Mouse (Mus musculus): ENCODE measurements around the gene Smg6. TPM values are rescaled to one million over a fixed set of nuclear protein-coding genes. Genes with fewer than 3 reads are reported as not detected.

The Smg6 gene
- 16.0 and 17.9 TPM in 2 replicates for polyA plus RNA-seq (2014; fragmentation: Nextera tagmentation; extraction: Ambion mirVana)

GRCm38 (mm10) chr11:74925577-74926387 lies at the start of gene Smg6, which contains the start of gene Srr:
Smg6 (plus strand) TSS chr11:74925823.
Srr (minus strand) TSS chr11:74925948.
- H3K27ac ChIP-seq (ENCODE audit: low read depth, low read length): peak within 1 kb of the TSS; percentile 96
- peaks cover 14% of the 10 kb centered on the region for H3K4me1 ChIP-seq (ENCODE audit: control insufficient read depth, insufficient read depth, low read length)
- H3K4me2 ChIP-seq: peak within 1 kb of the TSS; percentile 71
- peak within 1 kb of the TSS; percentile 78 for H3K9ac ChIP-seq (ENCODE audit: low read length)
- H3K4me3 ChIP-seq (ENCODE audit: low read depth, low read length): peak within 1 kb of the TSS; percentile 91
- no peaks in the 10 kb centered on the region for H3K9me3 ChIP-seq (ENCODE audit: control insufficient read depth, low read length)
- ATAC-seq (ENCODE audit: low FRiP score) (peak; percentile 97), DNase-seq (ENCODE audit: low spot score, missing footprints) (peak; percentile 99)
- no peaks in the 10 kb centered on the region for H3K27me3 ChIP-seq (ENCODE audit: control insufficient read depth, insufficient read depth, low read length)
- under 1% methylated on average over 77 of the region's 88 CpGs for WGBS
- H3K36me3 ChIP-seq (ENCODE audit: control insufficient read depth, insufficient read depth, low read length): peaks cover 5% of the 10 kb centered on the region; the same call in 1 of the 2 replicates

- WGBS: 1% methylated on average over 9 of the region's 9 CpGs
- H3K4me1 ChIP-seq (ENCODE audit: control insufficient read depth, insufficient read depth, low read length): peaks cover 7% of the 10 kb centered on the region; the same call in 1 of the 2 replicates
- H3K9me3 ChIP-seq (ENCODE audit: control insufficient read depth, low read length): no peaks in the 10 kb centered on the region
- DNase-seq (ENCODE audit: low spot score, missing footprints) (no peak), ATAC-seq (ENCODE audit: low FRiP score) (peak; percentile 93)
- peak overlapping the region; percentile 35; the same call in 1 of the 2 replicates for H3K27ac ChIP-seq (ENCODE audit: low read depth, low read length)
- H3K9ac ChIP-seq (ENCODE audit: low read length): no peak overlapping the region
- no peak overlapping the region for H3K4me3 ChIP-seq (ENCODE audit: low read depth, low read length)
- H3K36me3 ChIP-seq (ENCODE audit: control insufficient read depth, insufficient read depth, low read length): no peaks in the 10 kb centered on the region
- no peak overlapping the region for H3K4me2 ChIP-seq
- H3K27me3 ChIP-seq (ENCODE audit: control insufficient read depth, insufficient read depth, low read length): no peaks in the 10 kb centered on the region
Measured at GRCm38 (mm10) chr11:74876801-74877200, 48.8 kb upstream of the Smg6 start.

- H3K27me3 ChIP-seq (ENCODE audit: control insufficient read depth, insufficient read depth, low read length): no peaks in the 10 kb centered on the region
- no peak overlapping the region for H3K27ac ChIP-seq (ENCODE audit: low read depth, low read length)
- H3K9ac ChIP-seq (ENCODE audit: low read length): no peak overlapping the region
- no peaks in the 10 kb centered on the region for H3K9me3 ChIP-seq (ENCODE audit: control insufficient read depth, low read length)
- no peaks in the 10 kb centered on the region for H3K36me3 ChIP-seq (ENCODE audit: control insufficient read depth, insufficient read depth, low read length)
- H3K4me3 ChIP-seq (ENCODE audit: low read depth, low read length): no peak overlapping the region
- H3K4me1 ChIP-seq (ENCODE audit: control insufficient read depth, insufficient read depth, low read length): peaks cover 7% of the 10 kb centered on the region; the same call in 1 of the 2 replicates
- no peak overlapping the region for H3K4me2 ChIP-seq
- DNase-seq (ENCODE audit: low spot score, missing footprints) (no peak), ATAC-seq (ENCODE audit: low FRiP score) (no peak)
- WGBS: 90% methylated on average over 9 of the region's 9 CpGs
Measured at GRCm38 (mm10) chr11:74880999-74881398, 44.6 kb upstream of the Smg6 start.

- H3K27ac ChIP-seq (ENCODE audit: low read depth, low read length): no peak overlapping the region
Measured at GRCm38 (mm10) chr11:74881979-74882378, 43.6 kb upstream of the Smg6 start.

GRCm38 (mm10) chr11:74883098-74883497 lies 42.5 kb upstream of the Smg6 start:
- H3K4me1 ChIP-seq (ENCODE audit: control insufficient read depth, insufficient read depth, low read length): no peaks in the 10 kb centered on the region
- ATAC-seq (ENCODE audit: low FRiP score) (no peak), DNase-seq (ENCODE audit: low spot score, missing footprints) (no peak)
- 93% methylated on average over 10 of the region's 10 CpGs for WGBS
- H3K27ac ChIP-seq (ENCODE audit: low read depth, low read length): no peak overlapping the region
- H3K27me3 ChIP-seq (ENCODE audit: control insufficient read depth, insufficient read depth, low read length): no peaks in the 10 kb centered on the region
- H3K9me3 ChIP-seq (ENCODE audit: control insufficient read depth, low read length): no peaks in the 10 kb centered on the region
- H3K4me3 ChIP-seq (ENCODE audit: low read depth, low read length): no peak overlapping the region
- H3K36me3 ChIP-seq (ENCODE audit: control insufficient read depth, insufficient read depth, low read length): no peaks in the 10 kb centered on the region
- no peak overlapping the region for H3K4me2 ChIP-seq
- H3K9ac ChIP-seq (ENCODE audit: low read length): no peak overlapping the region

More at GRCm38 (mm10) chr11:74881979-74882378, 43.6 kb upstream of the Smg6 start:
- H3K4me2 ChIP-seq: no peak overlapping the region
- no peak for ATAC-seq (ENCODE audit: low FRiP score)
- H3K4me3 ChIP-seq (ENCODE audit: low read depth, low read length): no peak overlapping the region
- H3K36me3 ChIP-seq (ENCODE audit: control insufficient read depth, insufficient read depth, low read length): no peaks in the 10 kb centered on the region
- WGBS: 80% methylated on average over 14 of the region's 14 CpGs
- no peaks in the 10 kb centered on the region for H3K9me3 ChIP-seq (ENCODE audit: control insufficient read depth, low read length)
- H3K9ac ChIP-seq (ENCODE audit: low read length): no peak overlapping the region
- no peak for DNase-seq (ENCODE audit: low spot score, missing footprints)
- peaks cover under 1% of the 10 kb centered on the region; the same call in 1 of the 2 replicates for H3K4me1 ChIP-seq (ENCODE audit: control insufficient read depth, insufficient read depth, low read length)
- H3K27me3 ChIP-seq (ENCODE audit: control insufficient read depth, insufficient read depth, low read length): no peaks in the 10 kb centered on the region

- Histone ChIP-seq H3K9ac (ENCODE audit: low read length) (no peak overlapping the region), H3K9me3 (ENCODE audit: control insufficient read depth, low read length) (no peaks in the 10 kb centered on the region), H3K27ac (ENCODE audit: low read depth, low read length) (no peak overlapping the region), H3K4me1 (ENCODE audit: control insufficient read depth, insufficient read depth, low read length) (peaks cover 6% of the 10 kb centered on the region), H3K4me3 (ENCODE audit: low read depth, low read length) (no peak overlapping the region), H3K36me3 (ENCODE audit: control insufficient read depth, insufficient read depth, low read length) (no peaks in the 10 kb centered on the region; the same call in 1 of the 2 replicates), H3K4me2 (no peak overlapping the region), H3K27me3 (ENCODE audit: control insufficient read depth, insufficient read depth, low read length) (no peaks in the 10 kb centered on the region)
- WGBS: 87% methylated on average over 4 of the region's 4 CpGs
- no peak for ATAC-seq (ENCODE audit: low FRiP score)
- DNase-seq (ENCODE audit: low spot score, missing footprints): no peak
Measured at GRCm38 (mm10) chr11:74894619-74895018, 31.0 kb upstream of the Smg6 start.

- under 1% methylated on average over 43 of the region's 55 CpGs for WGBS
- DNase-seq (ENCODE audit: low spot score, missing footprints): peak; percentile 96
- ATAC-seq (ENCODE audit: low FRiP score): peak; percentile 71
Measured at GRCm38 (mm10) chr11:74895980-74896900, 29.4 kb upstream of the Smg6 start.

GRCm38 (mm10) chr11:74896901-74897677 lies 28.5 kb upstream of the Smg6 start, which contains the start of gene Sgsm2:
Sgsm2 (minus strand) TSS chr11:74897060.
- DNase-seq (ENCODE audit: low spot score, missing footprints): peak; percentile 98
- H3K36me3 ChIP-seq (ENCODE audit: control insufficient read depth, insufficient read depth, low read length): peaks cover 13% of the 10 kb centered on the region
- H3K27me3 ChIP-seq (ENCODE audit: control insufficient read depth, insufficient read depth, low read length): no peaks in the 10 kb centered on the region
- no peaks in the 10 kb centered on the region for H3K9me3 ChIP-seq (ENCODE audit: control insufficient read depth, low read length)
- WGBS: under 1% methylated on average over 61 of the region's 74 CpGs
- peak within 1 kb of the TSS; percentile 89 for H3K4me2 ChIP-seq
- peak within 1 kb of the TSS; percentile 64 for H3K27ac ChIP-seq (ENCODE audit: low read depth, low read length)
- peak within 1 kb of the TSS; percentile 85 for H3K4me3 ChIP-seq (ENCODE audit: low read depth, low read length)
- H3K9ac ChIP-seq (ENCODE audit: low read length): peak within 1 kb of the TSS; percentile 83
- peaks cover 6% of the 10 kb centered on the region for H3K4me1 ChIP-seq (ENCODE audit: control insufficient read depth, insufficient read depth, low read length)
- ATAC-seq (ENCODE audit: low FRiP score): peak; percentile 86

More at GRCm38 (mm10) chr11:74895980-74896900, 29.4 kb upstream of the Smg6 start:
- Histone ChIP-seq H3K27me3 (ENCODE audit: control insufficient read depth, insufficient read depth, low read length) (no peaks in the 10 kb centered on the region), H3K9me3 (ENCODE audit: control insufficient read depth, low read length) (no peaks in the 10 kb centered on the region), H3K4me2 (peak overlapping the region; percentile 89), H3K4me3 (ENCODE audit: low read depth, low read length) (peak overlapping the region; percentile 85), H3K27ac (ENCODE audit: low read depth, low read length) (peak overlapping the region; percentile 64), H3K36me3 (ENCODE audit: control insufficient read depth, insufficient read depth, low read length) (peaks cover 6% of the 10 kb centered on the region; the same call in 1 of the 2 replicates), H3K9ac (ENCODE audit: low read length) (peak overlapping the region; percentile 83), H3K4me1 (ENCODE audit: control insufficient read depth, insufficient read depth, low read length) (peaks cover 6% of the 10 kb centered on the region)
